Mouse (Mus musculus) kidney, embryonic 16.5 days (tissue): ENCODE results near the gene Ap2a2. TPM values are rescaled to one million over a fixed set of nuclear protein-coding genes. Genes with fewer than 3 reads are reported as not detected.
A peak's percentile ranks its signal among the peaks of the same experiment; 100 is the strongest.

Experiments used
- ATAC-seq: fragments of 200-750 bp; cut with Nextera tagmentation; 2 replicates; pipeline ENCODE4 v1.8.0; 2017; ENCODE audit warnings: moderate TSS enrichment; ENCODE audit not compliant: low FRiP score, low TSS enrichment
- H3K27ac ChIP-seq: fragments of 300-500 bp; sonication (generic); 2 replicates; pipeline ENCODE4 v1.5.1; 2014; ENCODE audit warnings: low read length
- H3K27me3 ChIP-seq: fragments of 300-500 bp; sonication (generic); 2 replicates; pipeline ENCODE4 v1.6.1; 2014; ENCODE audit warnings: low read length, control low read depth, mixed read lengths; ENCODE audit not compliant: insufficient read depth
- H3K36me3 ChIP-seq: fragments of 300-500 bp; sonication (generic); 2 replicates; pipeline ENCODE4 v1.6.1; 2014; ENCODE audit warnings: low read length, control low read depth, mixed read lengths; ENCODE audit not compliant: insufficient read depth
- H3K4me1 ChIP-seq: fragments of 300-500 bp; sonication (generic); 2 replicates; pipeline ENCODE4 v1.6.1; 2014; ENCODE audit warnings: low read length, control low read depth, mixed read lengths; ENCODE audit not compliant: insufficient read depth
- H3K4me2 ChIP-seq: fragments of 300-500 bp; sonication (generic); replicated peaks from 2 replicates; pipeline ENCODE4 v1.6.1; 2014; ENCODE audit warnings: low read depth, low read length
- H3K4me3 ChIP-seq: fragments of 300-500 bp; sonication (generic); 2 replicates; pipeline ENCODE4 v1.5.1; 2014; ENCODE audit warnings: mild to moderate bottlenecking, low read length
- H3K9ac ChIP-seq: fragments of 300-500 bp; sonication (generic); replicated peaks from 2 replicates; pipeline ENCODE4 v1.6.1; 2014; ENCODE audit warnings: low read length
- H3K9me3 ChIP-seq: fragments of 300-500 bp; sonication (generic); 2 replicates; pipeline ENCODE4 v1.6.1; 2016; ENCODE audit warnings: low read length, control low read depth
- WGBS: fragments of 180-500 bp; shearing (Covaris S2); extraction: QIAGEN DNeasy Blood & Tissue Kit; methylation state at CpG from one replicate; pipeline ENCODE4 v1.1.7; 2014; 5-methylcytosine and 5-hydroxymethylcytosine counted together
- polyA plus RNA-seq: library from polyadenylated mRNA; unstranded; fragments of >200 nt; fragmentation: Nextera tagmentation; extraction: Ambion mirVana; gene quantifications from 2 replicates; pipeline ENCODE4 v1.2.1, GENCODE M21; 2015

Ap2a2 gene
- polyA plus RNA-seq, 1 experiment from 2014 or later = 99.4 TPM

DNA sequence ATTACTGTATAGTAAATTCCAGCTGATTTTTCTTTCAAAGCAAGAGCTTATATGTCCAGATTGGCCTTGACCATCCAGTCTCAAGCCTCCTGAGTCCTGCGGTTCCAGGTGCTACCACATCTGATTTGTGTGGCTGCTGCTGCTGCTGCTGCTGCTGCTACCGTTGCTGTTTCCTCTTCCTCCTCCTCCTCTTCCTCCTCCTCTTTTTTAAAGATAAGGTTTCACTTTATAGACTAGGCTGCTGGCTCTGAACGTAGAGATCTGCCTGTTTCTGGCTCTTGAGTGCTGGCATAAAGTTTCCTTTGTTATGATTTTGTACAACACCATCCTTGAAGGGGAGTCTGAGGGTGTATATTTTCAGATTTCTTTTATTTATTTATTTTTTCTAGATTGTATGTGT is 12.1 kb downstream of the Ap2a2 start:
- no peaks in the 10 kb centered on the region for H3K9me3 ChIP-seq
- no peak overlapping the region for H3K4me3 ChIP-seq
- H3K9ac ChIP-seq = no peak overlapping the region
- H3K36me3 ChIP-seq = no peaks in the 10 kb centered on the region
- 44% methylated on average over 3 of the region's 3 CpGs for WGBS
- no peak overlapping the region for H3K27ac ChIP-seq
- no peak overlapping the region for H3K4me2 ChIP-seq
- H3K4me1 ChIP-seq = peaks cover 9% of the 10 kb centered on the region
- no peaks in the 10 kb centered on the region for H3K27me3 ChIP-seq
- no peak for ATAC-seq

DNA sequence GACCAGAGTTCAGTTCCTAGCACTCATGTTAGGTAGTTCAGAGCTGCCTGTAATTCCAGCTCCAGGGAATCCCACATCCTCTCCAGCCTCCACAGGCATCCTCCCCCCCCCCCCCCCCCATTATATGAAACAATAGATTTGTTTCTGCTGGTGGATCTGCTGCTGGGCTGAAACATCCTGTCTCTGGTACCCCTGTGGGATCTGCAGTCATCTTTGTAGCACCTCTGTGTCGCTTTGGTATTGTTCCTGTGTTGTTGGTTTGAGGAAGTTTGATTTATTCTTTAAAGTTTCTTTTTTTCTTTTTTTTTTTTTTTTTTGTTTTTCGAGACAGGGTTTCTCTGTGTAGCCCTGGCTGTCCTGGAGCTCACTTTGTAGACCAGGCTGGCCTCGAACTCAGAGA is 13.5 kb downstream of the Ap2a2 start:
- Histone ChIP-seq H3K27ac (no peak overlapping the region), H3K27me3 (no peaks in the 10 kb centered on the region), H3K4me3 (no peak overlapping the region), H3K9ac (no peak overlapping the region), H3K36me3 (no peaks in the 10 kb centered on the region), H3K9me3 (no peaks in the 10 kb centered on the region), H3K4me1 (peaks cover 10% of the 10 kb centered on the region), H3K4me2 (no peak overlapping the region)
- 98% methylated on average over 2 of the region's 3 CpGs for WGBS
- no peak for ATAC-seq

DNA sequence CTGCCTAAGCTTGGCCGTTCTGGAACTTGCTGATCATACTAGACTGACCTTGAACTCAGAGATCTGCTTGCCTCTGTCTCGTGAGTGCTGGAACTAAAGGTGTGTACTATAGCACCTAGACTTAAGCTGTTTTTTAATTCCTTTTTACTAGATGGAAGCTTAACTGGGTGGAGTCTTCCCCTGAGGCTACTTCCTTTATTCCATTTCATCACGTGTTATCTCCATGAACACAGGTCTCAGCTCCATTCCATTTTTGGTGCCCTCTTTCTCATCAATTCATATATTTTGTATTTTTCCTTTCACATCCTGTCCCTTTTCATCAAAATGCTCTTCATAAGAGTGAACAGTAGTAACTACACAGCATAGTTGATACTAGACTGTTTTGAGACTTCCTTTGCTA is 15.8 kb downstream of the Ap2a2 start:
- 79% methylated on average over 3 of the region's 3 CpGs for WGBS
- Histone ChIP-seq H3K9ac (no peak overlapping the region), H3K36me3 (no peaks in the 10 kb centered on the region), H3K27ac (no peak overlapping the region), H3K4me1 (peaks cover 10% of the 10 kb centered on the region; the same call in 1 of the 2 replicates), H3K4me3 (no peak overlapping the region), H3K27me3 (no peaks in the 10 kb centered on the region), H3K9me3 (no peaks in the 10 kb centered on the region), H3K4me2 (no peak overlapping the region)
- ATAC-seq = no peak

DNA sequence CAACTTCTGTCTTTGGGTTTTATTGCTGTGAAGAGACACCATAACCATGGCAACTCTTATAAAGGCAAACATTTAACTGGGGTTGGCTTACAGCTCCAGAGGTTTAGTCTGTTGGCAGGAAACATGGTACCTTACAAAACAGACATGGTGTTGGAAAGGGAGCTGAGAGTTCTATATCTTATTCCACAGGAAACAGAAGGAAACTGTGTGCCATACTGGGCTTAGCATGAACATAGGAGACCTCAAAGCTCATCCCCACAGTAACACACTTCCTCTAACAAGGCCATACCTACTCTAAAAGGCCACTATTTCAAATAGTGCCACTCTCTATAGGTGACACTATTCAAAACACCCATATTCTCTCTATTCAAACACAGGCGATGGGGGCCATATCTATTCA is 16.5 kb downstream of the Ap2a2 start:
- Histone ChIP-seq H3K9me3 (no peaks in the 10 kb centered on the region), H3K4me1 (peaks cover 15% of the 10 kb centered on the region; the same call in 1 of the 2 replicates), H3K36me3 (no peaks in the 10 kb centered on the region), H3K27me3 (no peaks in the 10 kb centered on the region), H3K4me2 (no peak overlapping the region), H3K4me3 (no peak overlapping the region), H3K27ac (no peak overlapping the region), H3K9ac (no peak overlapping the region)
- WGBS = 93% methylated on average over 1 of the region's 1 CpGs
- ATAC-seq = no peak

DNA sequence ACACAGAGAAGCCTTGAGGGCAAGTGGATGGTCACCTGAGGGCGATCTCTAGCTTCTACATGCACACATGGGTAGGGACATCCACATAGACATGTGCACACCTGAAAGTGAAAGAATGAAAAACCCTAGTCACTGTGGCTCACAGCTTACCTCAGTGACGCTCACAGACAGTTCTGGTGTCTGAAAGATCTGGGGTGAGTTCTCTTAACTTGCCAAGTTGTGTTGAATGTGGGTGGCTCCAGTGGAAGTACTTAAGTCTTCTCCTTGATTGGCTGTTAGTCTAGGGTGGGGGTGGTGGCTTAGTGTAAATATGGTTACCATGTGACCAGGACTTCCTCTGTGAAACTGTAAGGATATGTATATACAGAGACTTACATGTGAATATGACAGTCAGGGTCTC is 17.0 kb downstream of the Ap2a2 start:
- Histone ChIP-seq H3K9ac (no peak overlapping the region), H3K9me3 (no peaks in the 10 kb centered on the region), H3K36me3 (no peaks in the 10 kb centered on the region), H3K4me1 (peaks cover 15% of the 10 kb centered on the region; the same call in 1 of the 2 replicates), H3K4me2 (no peak overlapping the region), H3K27me3 (no peaks in the 10 kb centered on the region), H3K27ac (no peak overlapping the region), H3K4me3 (no peak overlapping the region)
- no peak for ATAC-seq
- 94% methylated on average over 2 of the region's 2 CpGs for WGBS

DNA sequence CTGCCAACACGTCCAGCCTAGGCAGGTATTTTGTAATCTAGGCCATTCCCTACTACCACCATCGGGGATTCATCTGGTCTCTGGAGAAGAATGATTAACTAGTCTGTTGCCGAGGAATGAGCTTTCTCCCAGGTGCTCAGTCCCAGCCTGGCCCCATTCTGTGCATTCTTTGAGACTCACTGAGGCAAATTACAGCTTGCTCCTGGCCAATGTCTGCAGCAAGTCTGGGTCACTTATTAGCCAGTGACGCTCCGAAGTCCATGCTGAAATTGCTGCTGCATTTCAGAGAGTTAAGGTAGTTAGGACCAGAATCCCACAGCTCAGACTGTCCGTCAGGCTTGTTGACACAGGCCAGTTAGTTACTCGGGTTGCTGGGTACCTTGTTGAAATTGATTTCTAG is 19.4 kb downstream of the Ap2a2 start:
- peak; percentile 95 for ATAC-seq
- 54% methylated on average over 7 of the region's 7 CpGs for WGBS
- H3K9ac ChIP-seq = no peak overlapping the region
- H3K27ac ChIP-seq = peak overlapping the region; percentile 78
- no peaks in the 10 kb centered on the region for H3K36me3 ChIP-seq
- H3K9me3 ChIP-seq = no peaks in the 10 kb centered on the region
- H3K27me3 ChIP-seq = no peaks in the 10 kb centered on the region
- peaks cover 19% of the 10 kb centered on the region; the same call in 1 of the 2 replicates for H3K4me1 ChIP-seq
- H3K4me3 ChIP-seq = no peak overlapping the region
- H3K4me2 ChIP-seq = no peak overlapping the region

DNA sequence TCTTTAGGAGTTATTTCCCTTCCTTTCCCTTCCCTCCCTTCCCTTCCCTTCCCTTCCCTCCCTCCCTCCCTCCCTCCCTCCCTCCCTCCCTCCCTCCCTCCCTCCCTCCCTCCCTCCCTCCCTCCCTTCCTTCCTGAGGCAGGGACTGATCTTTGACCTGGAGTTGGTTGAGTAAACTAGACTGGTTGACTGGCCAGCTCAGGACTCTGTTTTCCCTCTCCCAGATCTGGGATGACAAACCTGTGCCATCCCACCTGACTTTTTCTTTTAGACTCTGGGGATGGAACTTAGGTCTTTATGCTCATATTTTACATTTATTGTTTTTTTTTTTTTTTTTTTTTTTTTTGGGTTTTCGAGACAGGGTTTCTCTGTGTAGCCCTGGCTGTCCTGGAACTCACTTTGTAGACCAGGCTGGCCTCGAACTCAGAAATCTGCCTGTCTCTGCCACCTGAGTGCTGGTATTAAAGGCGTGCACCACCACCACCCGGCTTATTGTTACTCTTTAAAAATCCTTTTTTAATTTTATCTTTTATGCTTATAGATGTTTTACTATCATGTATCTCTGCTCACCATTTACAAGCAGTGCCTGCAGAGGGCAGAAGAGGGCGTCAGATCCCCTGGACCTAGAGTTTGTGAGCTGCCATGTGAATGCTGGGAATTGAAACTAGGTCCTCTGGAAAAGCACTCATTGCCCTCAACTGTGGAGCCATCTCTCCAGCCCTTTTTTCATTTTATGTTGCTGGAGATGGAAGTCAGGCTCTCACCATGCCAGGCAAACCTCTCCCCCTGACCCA is 22.3 kb downstream of the Ap2a2 start:
- Histone ChIP-seq H3K4me3 (no peak overlapping the region), H3K4me1 (peaks cover 19% of the 10 kb centered on the region; the same call in 1 of the 2 replicates), H3K9me3 (no peaks in the 10 kb centered on the region), H3K9ac (no peak overlapping the region), H3K4me2 (no peak overlapping the region), H3K27ac (no peak overlapping the region), H3K27me3 (no peaks in the 10 kb centered on the region), H3K36me3 (peaks cover 8% of the 10 kb centered on the region)
- WGBS = 92% methylated on average over 4 of the region's 5 CpGs
- no peak for ATAC-seq

DNA sequence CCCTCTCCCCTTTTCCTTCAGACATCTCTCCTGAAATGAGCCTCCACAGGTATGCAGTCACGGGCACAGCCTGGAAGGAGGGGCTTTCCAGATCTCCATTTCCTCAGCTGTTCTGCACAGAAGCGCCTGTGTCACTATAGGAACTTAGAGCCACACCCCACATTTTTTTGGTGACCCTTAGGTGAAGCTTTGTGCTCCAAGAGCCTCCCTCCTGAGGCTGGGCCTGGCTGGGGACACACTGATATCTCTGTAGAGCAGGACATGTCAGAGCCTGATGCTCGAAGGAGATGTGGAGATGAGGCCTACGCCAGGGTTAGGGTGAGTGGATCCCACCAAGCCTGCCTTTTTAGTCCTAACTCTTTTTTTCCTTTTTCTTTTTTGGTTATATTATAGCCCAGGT is 23.3 kb downstream of the Ap2a2 start:
- H3K4me1 ChIP-seq = peaks cover 14% of the 10 kb centered on the region; the same call in 1 of the 2 replicates
- H3K36me3 ChIP-seq = peaks cover 16% of the 10 kb centered on the region
- no peak overlapping the region for H3K27ac ChIP-seq
- H3K9ac ChIP-seq = no peak overlapping the region
- H3K4me3 ChIP-seq = no peak overlapping the region
- no peak overlapping the region for H3K4me2 ChIP-seq
- no peak for ATAC-seq
- H3K9me3 ChIP-seq = no peaks in the 10 kb centered on the region
- 81% methylated on average over 4 of the region's 4 CpGs for WGBS
- no peaks in the 10 kb centered on the region for H3K27me3 ChIP-seq

DNA sequence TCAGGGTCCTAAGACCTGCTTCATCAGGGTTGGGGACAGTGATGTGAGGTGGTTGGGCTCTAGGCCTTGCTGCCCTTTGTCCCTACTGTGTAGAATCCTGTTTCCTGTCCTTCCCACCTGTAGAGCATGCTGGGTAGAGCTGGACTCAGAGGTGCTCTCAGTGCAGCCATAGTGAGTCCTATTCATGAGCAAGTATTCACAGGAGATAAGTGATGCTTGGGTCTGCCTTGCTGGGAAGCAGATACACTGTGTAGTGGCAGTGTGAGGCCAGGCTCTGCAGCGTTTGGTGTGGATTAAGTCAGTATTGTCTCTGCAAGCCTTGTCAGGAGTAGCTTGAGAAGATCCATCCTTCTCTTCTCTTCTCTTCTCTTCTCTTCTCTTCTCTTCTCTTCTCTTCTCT is 23.9 kb downstream of the Ap2a2 start:
- Histone ChIP-seq H3K4me3 (no peak overlapping the region), H3K9ac (no peak overlapping the region), H3K27me3 (no peaks in the 10 kb centered on the region), H3K36me3 (peaks cover 22% of the 10 kb centered on the region), H3K27ac (no peak overlapping the region), H3K4me2 (no peak overlapping the region), H3K9me3 (no peaks in the 10 kb centered on the region), H3K4me1 (peaks cover 11% of the 10 kb centered on the region; the same call in 1 of the 2 replicates)
- 100% methylated on average over 1 of the region's 1 CpGs for WGBS
- ATAC-seq = no peak

DNA sequence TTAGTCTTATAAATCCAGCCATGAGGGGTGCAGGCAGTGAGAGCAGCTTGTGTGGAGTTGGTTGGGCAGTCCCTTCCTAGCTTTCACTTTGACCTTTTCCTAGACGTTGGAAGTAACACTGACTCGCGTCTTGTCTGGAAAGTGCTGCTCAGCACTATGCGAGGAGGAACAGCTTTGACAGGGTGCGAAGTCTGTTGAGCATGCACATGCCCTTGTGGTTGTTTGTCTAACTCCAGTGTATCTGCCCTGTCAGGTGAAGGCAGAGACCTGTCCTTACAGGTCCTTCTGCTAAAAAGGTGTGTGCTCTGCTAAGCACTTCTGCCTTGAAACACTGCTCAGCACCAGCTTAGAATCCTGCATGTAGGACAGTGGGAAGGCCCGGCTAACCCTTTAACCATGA is 26.9 kb downstream of the Ap2a2 start:
- Histone ChIP-seq H3K27me3 (no peaks in the 10 kb centered on the region), H3K4me3 (no peak overlapping the region), H3K4me2 (no peak overlapping the region), H3K9ac (no peak overlapping the region), H3K36me3 (peaks cover 28% of the 10 kb centered on the region), H3K4me1 (0 out of 2 replicates have a peak, but pooled peaks cover 7% of the 10 kb centered on the region), H3K9me3 (no peaks in the 10 kb centered on the region), H3K27ac (no peak overlapping the region)
- ATAC-seq = no peak
- WGBS = 89% methylated on average over 6 of the region's 6 CpGs
